Mouse (Mus musculus) lung, postnatal 36 days (tissue): ENCODE data around the gene Npcd.

ENCODE experiments used
- DNase-seq: peaks from one replicate; pipeline ENCODE4 v3.0.0; 2022; ENCODE audit warnings: mixed read lengths

The Npcd gene

DNA sequence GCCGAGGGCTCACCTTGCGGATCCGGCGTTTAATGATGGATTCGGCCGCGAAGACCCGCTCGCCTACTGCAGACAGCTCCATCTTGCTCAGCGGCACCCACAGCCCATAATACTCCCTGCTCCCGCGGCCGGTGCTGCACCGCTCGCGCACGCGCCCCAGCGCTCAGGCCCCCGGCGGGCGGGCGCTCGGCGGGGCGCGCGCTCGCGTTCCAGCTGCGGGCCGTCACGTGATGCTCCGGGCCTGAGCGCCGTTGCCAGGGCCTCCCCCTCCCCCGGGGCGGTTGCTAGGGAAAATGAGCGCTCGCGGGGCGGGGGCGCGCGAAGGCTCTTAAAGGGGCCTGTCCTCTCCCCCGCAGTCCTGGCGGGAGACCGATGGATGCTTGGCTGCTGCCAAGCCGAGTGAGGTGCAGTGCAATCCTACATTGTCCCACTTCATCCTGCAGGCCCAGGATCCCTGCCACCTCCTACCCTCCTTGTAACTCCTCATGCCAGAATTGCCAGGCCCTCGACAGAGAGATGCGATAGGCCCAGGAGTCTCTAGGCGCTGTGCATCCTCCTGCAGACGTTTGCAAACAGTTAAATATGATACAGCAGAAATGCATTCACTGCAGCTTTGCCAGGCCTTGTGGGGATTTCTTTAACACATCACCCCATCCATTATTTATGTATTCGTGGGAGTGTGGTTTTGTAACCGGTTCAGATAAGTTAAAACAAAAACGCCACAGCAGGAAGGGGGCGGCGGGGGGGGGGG lies at the start of gene Npcd, which contains the start of gene Cbx6:
Gene Npcd (minus strand): TSS at position 108 of the 751 bp plus-strand sequence.
Gene Cbx6 (minus strand): TSS at position 559 of the 751 bp plus-strand sequence.
- peak; percentile 96 for DNase-seq

DNA sequence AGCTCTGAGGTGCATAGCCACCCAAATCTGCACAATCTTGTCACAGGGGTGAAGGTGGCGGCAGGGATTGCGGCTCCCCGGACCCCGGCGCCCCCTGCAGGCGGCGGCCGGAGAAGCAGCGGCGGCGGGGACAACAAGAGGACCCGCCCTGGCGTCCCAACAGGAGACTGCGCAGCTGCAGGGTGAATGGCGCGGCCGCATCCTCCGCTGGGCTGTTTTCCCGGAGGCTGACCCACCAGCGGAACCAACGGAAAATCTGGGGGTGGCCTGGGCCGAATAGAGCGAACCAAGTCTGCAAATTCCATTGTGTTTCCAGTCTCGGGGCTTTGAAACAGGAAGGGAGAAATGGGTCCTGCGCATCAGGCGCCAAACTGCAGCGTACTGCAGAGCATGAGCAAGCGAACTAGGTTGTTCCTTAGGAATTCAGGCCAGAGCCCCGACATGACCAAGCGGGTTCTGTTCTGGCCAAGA lies 49.4 kb upstream of the Npcd start:
- peak; percentile 95 for DNase-seq

GRCm38 (mm10) chr15:79882623-79883267 lies 48.7 kb upstream of the Npcd start:
- DNase-seq = no peak

- no peak for DNase-seq
Measured at GRCm38 (mm10) chr15:79880477-79880876, 46.4 kb upstream of the Npcd start.

- peak; percentile 97 for DNase-seq
Measured at GRCm38 (mm10) chr15:79879319-79879718, 45.3 kb upstream of the Npcd start.

DNA sequence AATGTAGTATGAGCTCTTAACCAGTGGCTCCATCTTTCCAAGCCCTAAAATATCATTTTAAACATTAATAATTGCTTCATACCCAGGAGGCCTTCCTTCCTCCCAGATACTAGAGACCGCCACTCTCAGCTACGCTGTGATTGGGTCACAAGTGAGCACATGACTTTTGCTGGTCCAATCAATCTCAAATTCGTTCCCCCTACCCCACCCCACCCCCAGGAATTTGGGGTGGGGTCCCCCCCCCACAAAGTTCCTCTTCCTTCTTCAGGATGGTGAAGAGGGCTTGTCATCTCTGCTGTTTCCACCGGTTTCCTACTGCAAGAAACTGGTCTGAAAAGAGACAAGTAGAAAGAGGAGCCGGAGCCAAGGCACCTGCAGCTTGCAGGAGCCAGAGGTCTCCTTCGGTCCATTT lies 44.7 kb upstream of the Npcd start:
- peak; percentile 70 for DNase-seq

DNA sequence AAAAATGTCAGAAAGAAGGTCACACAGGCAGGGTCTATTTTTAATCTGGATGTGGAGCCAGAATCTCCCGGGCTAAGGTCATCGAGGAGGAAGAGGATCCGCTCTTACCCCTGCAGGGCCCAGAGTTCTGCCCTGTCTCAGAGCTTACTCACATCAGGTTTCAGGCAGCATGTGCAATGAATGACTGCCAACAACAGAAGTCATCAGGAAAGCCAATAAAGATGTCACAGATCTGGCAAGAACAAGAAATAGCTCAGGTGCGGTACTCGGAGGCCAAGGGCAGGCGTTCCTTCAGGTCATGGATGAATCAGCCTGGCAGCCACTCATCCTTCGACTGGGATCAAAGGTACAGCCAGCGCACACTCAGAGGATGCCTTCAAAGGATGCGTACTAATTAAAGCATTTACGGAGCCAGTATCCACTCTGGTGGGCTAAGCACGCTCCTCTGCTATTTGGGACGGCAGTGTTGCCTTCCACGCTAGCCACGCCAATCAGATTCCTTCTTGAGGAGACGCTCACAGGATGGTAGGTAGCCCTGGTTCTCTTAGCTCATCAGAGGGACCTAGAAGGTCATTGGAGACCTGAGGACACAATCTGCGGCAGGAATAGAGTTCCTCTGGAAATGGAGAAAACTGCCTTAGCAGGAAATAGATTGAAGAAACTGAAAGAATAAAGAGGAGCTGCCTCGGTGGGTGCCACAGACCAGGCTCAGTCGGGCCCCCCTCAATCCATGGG lies 41.4 kb upstream of the Npcd start:
- DNase-seq = no peak

DNA sequence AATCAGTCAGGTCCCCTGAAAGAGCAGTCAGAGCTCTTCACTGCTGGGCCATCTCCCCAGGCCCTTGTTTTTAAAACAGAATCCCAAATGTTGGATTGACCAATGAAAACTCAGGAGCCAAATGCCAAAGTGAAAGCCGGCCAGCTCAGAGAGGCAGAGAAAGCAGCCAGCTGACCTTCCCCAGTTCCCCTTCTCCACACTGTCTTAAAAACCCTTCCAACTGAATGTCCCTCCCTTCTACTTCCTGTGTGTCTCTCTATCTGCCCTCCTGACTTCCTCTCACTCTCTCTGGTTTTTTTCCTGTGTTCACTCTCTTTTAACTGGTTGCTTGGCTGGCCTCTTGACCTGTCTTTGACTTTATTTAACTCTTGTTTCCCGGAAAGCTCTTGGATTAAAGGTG lies 40.0 kb upstream of the Npcd start:
- no peak for DNase-seq

DNA sequence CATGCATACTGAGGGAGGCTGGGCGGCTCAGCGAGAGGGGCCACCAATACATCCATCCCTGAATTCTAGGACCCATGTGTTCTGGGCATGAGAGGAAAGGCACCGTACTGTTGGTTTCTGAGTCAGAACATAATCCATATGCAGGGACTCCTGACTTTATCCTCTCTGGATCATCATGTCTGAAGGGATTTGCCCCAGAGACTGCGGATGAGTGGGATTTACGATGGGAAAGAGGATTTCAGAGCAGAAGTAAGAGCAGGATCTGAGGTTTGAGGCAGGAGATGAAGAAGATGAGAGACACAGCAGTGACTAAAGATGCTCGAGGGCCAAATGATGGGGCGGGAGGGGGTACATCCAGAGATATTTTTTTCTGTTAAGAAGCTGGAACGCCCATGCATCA lies 39.5 kb upstream of the Npcd start:
- DNase-seq = no peak

DNA sequence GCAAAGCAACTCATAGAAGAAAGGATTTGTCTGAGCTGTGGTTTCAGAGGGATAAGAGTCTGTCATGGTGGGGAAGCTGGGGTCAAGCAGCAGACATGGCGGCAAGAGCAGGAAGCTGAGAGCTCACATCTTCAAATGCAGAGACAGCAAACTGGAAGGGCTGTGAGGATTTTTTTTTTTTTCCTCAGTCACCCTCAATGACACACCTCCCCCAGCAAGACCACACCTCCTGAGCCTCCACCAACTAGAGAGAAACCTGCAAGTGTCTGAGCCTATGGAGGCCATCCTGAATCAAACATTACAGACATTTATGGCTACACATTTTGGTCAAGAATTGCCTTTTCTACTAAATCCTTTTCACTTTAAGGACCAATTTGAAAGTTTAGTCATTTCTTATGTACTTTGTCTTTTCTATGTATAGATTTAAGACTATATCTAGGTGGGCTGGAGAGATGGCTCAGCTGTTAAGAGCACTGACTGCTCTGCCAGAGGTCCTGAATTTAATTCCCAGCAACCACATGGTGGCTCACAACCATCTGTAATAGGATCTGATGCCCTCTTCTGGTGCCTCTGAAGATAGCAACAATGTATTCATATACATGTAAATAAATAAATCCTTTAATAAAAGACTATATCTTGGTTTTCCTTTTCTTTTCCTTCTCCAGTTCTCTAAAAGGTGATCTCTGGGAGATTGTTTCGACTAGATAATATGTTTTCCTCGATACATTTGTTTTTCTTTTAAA lies 33.4 kb upstream of the Npcd start:
- peak; percentile 20 for DNase-seq

- no peak for DNase-seq
Measured at GRCm38 (mm10) chr15:79859821-79860220, 25.8 kb upstream of the Npcd start.

DNA sequence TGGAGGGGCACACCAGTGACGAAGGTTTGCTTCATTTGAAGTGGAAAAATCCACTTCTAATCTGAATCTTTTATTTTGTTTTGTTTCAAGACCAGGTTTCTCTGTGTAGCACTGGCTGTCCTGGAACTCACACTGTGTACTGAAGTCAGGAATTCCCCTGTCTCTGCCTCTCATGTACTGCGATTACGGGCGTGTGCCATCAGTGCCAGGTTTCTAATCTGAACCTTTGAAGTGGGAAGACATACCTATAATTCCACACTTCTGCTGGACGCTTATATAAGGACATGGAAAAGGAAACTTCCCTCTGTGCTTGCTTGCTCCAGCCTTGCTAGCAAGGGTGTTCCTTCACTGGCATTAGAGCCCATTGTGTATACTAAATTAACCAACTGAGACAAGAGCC lies 24.9 kb upstream of the Npcd start:
- DNase-seq = no peak

DNA sequence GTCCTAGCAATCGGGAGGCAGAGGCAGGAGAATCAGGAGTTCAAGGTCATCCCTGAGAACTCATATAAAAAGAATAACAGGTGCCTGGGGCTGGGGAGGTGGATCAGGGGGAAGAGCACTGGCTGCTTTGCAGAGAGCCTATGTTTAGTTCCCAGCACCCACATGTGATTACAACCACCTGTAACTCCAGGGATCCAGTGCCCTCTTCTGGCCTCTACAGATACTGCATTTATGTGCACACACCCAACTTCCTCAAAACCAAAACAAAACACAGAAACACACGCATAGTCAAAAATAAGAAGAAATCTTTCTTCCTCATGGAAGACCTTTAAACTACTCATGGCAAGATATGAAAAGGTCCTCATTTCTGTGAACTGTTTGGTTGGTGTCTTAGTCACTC lies 16.1 kb upstream of the Npcd start:
- DNase-seq = no peak

DNA sequence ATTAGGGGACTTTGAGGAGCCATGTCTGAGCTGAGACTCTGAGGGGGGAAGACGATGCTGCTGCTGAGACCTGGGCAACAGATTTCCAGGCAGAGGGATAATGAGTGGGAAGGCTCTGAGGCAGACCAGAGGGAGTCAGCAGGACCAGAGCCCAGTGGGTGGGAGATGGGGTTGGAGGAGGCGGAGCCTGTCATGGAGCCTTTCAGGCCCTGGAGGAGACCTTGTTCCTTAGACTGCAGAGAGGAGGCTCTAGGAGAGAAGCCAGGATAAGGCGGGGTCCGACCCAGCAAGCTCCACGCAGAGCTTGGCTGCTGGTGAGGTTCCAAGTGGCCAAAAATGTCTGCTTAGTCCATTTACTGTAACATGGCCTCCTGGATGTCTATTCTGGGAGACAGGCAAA lies 13.1 kb upstream of the Npcd start:
- DNase-seq = peak; percentile 31

GRCm38 (mm10) chr15:79845986-79846385 lies 11.9 kb upstream of the Npcd start:
- no peak for DNase-seq

DNA sequence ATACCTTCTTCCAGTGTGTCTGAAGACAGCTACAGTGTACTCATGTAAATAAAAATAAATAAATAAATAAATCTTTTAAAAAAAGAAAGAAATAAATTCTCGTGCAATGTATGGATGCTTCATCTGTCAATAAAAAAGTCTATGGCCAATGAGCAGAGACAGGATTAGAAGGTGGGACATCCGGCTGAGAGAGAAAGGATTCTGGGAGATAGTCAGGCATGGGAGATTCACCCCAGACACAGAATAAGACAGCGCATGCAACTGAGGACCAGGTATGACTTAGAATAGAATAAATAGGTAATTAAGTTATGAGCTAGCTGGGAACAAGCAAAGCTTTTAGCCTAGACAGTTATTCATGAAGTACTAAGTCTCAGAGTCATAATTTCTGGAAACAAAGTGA lies 8.9 kb upstream of the Npcd start:
- no peak for DNase-seq

GRCm38 (mm10) chr15:79840281-79840680 lies 6.2 kb upstream of the Npcd start:
- no peak for DNase-seq

DNA sequence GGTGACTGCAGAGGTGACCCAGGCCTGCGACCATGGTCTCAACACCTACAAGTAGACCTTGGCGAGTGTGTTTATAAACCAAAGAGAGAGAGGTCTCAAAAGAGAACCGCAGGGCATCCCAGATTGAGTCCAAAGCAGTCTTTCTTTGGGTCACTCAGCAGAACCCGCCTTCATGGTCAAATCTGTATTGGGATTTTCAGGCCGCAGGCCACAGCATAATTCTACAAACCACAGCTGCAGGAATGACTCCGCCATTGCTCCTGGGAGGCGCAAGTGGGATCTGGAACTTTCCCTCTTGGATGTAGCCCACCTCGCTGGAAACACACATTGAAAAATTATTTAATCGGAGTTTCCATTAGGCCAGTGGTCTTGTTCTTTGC lies 834 bp upstream of the Npcd start:
- no peak for DNase-seq

DNA sequence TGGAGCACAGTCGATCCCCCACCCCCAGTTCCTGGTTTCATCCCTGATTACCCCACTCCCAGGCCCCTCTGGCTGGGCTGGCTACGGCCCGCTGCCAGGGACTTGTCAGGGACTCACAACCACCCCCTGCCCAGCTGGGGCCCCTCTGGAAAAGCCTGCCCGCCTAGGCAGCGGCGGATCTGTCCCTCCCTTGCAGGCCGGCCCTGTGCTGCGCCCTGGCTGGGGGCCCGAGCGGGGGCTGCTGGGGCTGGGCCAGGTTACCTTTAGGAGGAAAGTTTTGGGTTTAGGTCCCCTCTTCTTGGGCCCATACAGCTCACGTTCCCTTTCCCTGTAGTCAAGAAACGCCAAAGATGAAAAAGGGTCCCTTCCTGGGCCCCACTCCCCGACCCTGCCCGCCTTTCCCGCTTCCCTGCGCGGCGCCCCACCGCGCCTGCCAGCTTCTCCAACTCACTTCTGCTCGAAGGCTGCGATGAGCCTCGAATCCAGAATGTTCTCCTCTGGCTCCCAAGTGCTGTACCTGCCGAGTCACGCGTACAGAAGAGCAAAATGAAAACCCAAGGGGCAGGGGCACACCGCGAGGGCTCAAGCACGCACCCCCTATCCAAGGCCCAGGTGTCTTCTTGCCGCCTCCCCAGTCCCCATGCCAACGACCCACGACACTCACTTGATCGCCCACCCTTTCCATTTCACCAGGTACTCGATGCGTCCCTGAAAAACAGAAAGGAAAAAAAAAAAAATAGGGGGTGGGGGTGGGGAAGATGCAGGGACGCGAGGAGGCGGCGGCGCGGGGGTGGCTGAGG lies 586 bp downstream of the Npcd start:
- DNase-seq = no peak

- peak; percentile 90 for DNase-seq
Measured at GRCm38 (mm10) chr15:79832064-79832900, 1.8 kb downstream of the Npcd start.

DNA sequence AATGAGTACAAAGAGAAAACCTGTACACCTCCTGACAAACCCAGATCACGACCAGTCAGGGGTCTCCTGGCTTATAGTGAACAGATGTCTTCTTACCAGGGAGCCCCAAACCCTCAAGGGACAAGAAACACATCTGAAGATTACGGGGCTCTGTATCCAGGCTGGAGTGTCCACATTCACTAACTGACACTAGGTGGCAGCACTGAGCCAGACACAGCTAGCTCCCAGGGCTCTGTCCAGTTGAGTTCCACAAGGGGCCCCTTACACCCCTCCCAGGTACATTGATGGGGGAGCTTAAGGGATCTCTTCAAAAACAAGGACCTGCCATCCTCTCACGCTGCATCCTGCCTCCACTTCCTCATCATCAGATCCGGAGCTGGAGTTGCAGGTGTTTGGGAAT lies 3.6 kb downstream of the Npcd start:
- peak; percentile 91 for DNase-seq
